Mouse (Mus musculus) heart, adult 9 months (tissue): ENCODE measurements around the gene Ankra2.
A peak's percentile ranks its signal among the peaks of the same experiment; 100 is the strongest.

Experiments used
- DNase-seq, 2 experiments: peaks; one replicate each; pipeline ENCODE4 v3.0.0; 2022; ENCODE audit warnings: low spot score in 2 of 2

Ankra2 gene

GRCm38 (mm10) chr13:98262636-98263457 lies at the start of gene Ankra2, which contains the start of gene Utp15:
Gene Ankra2, plus strand, starts transcription at chr13:98263074.
Gene Utp15, minus strand, starts transcription at chr13:98263041.
- peak; percentile 95 to 97 for DNase-seq

- peak; percentile 13 to 21 for DNase-seq
Measured at GRCm38 (mm10) chr13:98222848-98223247, 40.0 kb upstream of the Ankra2 start.

GRCm38 (mm10) chr13:98226225-98226624 lies 36.6 kb upstream of the Ankra2 start:
- DNase-seq: no peak

GRCm38 (mm10) chr13:98230511-98230910 lies 32.4 kb upstream of the Ankra2 start:
- DNase-seq: no peak

GRCm38 (mm10) chr13:98235451-98235850 lies 27.4 kb upstream of the Ankra2 start:
- no peak for DNase-seq

- DNase-seq: peak in 1 of 2 experiments; percentile 47
Measured at GRCm38 (mm10) chr13:98239978-98240641, 22.8 kb upstream of the Ankra2 start.

- no peak for DNase-seq
Measured at GRCm38 (mm10) chr13:98241531-98242282, 21.2 kb upstream of the Ankra2 start.

GRCm38 (mm10) chr13:98244571-98245350 lies 18.1 kb upstream of the Ankra2 start:
- no peak for DNase-seq

- DNase-seq: no peak
Measured at GRCm38 (mm10) chr13:98245386-98245785, 17.5 kb upstream of the Ankra2 start.

- DNase-seq: no peak
Measured at GRCm38 (mm10) chr13:98249594-98249993, 13.3 kb upstream of the Ankra2 start.

GRCm38 (mm10) chr13:98254921-98255320 lies 8.0 kb upstream of the Ankra2 start:
- no peak for DNase-seq

- DNase-seq: no peak
Measured at GRCm38 (mm10) chr13:98263458-98263987, 649 bp downstream of the Ankra2 start.

- no peak for DNase-seq
Measured at GRCm38 (mm10) chr13:98264111-98264510, 1.2 kb downstream of the Ankra2 start.

- no peak for DNase-seq
Measured at GRCm38 (mm10) chr13:98274023-98274422, 11.1 kb downstream of the Ankra2 start.

- DNase-seq: peak; percentile 61 to 62
Measured at GRCm38 (mm10) chr13:98275646-98276045, 12.8 kb downstream of the Ankra2 start.

- no peak for DNase-seq
Measured at GRCm38 (mm10) chr13:98276253-98276652, 13.4 kb downstream of the Ankra2 start.

GRCm38 (mm10) chr13:98277501-98277900 lies 14.6 kb downstream of the Ankra2 start:
- no peak for DNase-seq

GRCm38 (mm10) chr13:98279686-98280085 lies 16.8 kb downstream of the Ankra2 start, which contains the start of gene Gm21976:
Gene Gm21976, plus strand, starts transcription at chr13:98279887.
- no peak for DNase-seq

GRCm38 (mm10) chr13:98280990-98281650 lies 18.2 kb downstream of the Ankra2 start:
- DNase-seq: no peak

GRCm38 (mm10) chr13:98290719-98291118 lies 27.8 kb downstream of the Ankra2 start:
- DNase-seq: no peak
